Mouse (Mus musculus): Measurements from ENCODE around the gene Zfp467.

The Zfp467 gene

DNA sequence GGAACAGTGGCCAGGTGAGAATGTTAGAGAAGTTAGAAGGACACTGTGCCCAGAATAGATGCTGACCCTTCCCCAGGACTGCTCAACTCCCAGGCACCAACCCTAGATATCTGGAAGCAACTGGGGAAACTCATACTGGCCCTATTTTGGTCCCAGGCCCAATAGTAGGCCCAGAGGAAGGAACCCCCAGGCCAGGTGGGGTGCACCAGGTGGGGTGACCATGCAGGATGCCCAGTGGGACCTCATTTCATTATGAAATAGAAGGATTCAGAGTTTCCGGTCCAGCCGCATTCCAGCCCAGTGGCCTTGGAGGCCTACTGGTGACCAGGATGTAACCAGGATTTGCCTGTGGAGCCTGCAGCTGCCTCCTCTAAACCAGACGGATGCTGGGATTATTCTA, 1.3 kb upstream of the Zfp467 start:
- TF ChIP-seq GATA4 (IDR thresholded peaks at IDR 0.05; ENCODE audit: insufficient replicate concordance, low read length) = no peak

DNA sequence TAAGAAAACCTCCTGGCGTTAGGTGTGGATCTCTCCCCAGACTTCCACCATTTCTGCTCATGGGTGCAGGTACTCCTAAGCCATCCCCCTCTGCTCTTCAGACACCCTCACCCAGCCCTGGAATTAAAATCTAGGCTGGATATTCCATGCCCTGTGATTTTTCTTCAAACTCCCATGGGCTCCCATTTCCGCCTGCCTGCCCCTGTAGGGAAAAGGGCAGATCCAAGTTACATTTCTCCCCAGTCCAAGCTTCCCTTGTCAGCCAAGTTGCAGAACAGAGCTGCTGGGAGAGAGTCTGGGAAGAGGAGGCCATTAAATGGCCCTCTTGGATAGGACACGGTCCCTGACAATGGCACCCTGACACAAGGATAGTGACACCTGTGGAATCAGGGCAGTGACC, 631 bp upstream of the Zfp467 start:
- TF ChIP-seq GATA4 (IDR thresholded peaks at IDR 0.05; ENCODE audit: insufficient replicate concordance, low read length) = no peak

DNA sequence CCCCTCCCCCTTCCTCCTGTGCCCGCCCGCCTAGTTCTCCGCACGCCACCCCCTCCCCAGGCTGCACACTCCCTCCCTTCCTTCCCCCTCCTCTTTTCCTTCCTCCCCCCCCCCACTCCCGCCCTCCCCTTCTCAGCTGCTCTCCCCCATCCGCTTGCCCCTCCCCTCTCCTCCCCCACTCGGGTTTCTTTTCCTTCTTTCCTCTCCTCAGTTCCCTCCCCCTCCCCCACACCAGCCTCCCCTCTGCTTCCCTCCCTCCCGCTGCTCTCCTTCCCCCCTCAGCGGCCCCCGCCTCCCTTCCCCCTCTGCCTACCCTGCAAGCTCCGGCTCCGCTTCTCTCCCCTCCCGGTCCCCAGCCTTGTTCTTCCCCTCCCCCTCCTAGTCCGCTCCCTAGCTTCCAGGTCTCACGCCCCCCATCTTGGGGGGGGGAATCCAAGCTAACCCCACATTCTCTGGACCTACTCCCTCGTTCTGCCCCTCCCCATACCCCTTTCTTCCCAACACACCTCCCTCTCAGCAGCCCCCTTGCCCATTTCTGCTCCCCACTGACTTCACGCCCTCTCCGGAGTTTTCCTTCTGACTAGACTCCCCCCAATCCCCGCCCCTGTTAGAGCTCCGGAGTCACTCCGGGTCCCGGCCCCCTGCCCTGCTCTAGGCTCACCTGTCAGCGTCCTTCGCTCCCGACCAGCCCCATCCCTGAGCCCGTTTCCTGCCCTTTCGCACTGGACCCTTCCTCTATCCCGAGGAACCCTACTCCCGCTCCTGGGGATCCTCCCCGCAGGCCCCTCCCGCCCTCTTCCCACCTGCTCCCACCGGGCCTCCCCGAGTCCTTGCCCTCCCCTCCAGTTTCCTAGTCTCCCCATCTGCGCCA, 1.1 kb downstream of the Zfp467 start:
- no peak for TF ChIP-seq GATA4 (IDR thresholded peaks at IDR 0.05; ENCODE audit: insufficient replicate concordance, low read length)

DNA sequence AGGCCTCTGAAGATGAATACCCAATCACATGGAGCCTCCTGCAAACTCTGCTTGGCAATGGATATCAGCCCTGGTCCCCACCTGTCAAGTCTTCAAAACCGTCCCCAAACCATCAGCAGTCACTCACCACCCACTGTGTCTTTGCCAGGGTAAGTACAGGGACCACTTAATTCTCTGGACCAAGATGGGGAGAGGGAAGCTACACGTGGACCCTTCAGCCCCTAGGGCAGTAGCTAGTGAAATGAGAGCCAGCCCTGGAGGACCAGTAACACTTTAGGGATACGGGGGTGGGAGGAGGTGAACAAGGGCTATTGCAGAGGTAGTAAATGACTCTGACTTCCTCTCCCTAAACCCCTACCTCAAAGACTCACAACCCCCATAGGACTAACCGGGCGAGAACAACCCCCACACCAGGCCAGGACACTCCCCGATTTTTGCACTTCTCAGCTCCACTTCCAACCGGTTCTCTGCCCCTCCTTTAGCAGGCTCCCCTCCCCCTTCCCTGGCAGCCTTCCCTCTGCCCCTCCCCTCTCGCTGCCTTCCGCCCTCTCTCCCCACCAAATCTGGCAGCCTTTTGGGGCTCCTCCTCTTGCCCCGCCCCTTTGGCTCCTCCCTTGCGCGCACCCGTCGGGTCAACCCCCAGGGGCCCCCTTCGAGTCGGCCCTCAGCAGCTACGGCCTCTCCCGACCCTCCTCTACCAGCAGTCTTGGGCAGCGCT, 1.9 kb downstream of the Zfp467 start:
- TF ChIP-seq GATA4 (IDR thresholded peaks at IDR 0.05; ENCODE audit: insufficient replicate concordance, low read length) = no peak; the same call in 1 of the 2 replicates

DNA sequence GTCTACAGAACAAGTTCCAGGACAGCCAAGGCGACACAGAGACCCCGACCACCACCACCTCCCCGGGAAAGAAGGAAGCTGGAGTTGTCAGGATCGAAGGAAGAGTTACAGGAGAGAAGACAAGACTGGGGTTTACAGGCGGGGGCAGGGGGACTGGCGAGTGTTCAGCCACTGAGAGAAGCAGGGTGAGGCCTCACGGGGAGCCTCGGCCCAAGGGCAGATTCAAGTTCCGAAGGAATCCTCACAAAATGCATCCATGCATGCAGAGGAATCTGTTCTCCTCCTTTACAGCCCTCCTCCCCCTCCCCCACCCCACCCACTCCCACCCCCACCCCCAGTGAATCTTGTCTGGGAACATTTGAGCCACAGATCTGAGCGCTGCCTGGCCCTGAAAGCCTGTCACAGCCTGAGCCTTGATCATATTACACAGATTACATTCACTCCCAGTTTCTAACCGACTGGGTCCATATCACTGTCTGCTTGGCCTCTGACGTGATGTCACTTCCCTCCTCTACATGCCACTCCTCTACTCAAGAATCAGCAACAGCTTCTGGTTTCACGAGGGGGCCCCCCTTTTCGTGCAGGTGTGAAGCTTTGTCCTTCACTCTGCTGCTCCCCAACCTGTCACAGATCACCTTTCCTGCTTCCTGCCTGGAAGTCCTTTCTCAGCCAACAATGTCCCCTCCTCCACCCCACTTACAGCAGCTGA, 5.2 kb downstream of the Zfp467 start:
- no peak for TF ChIP-seq GATA4 (IDR thresholded peaks at IDR 0.05; ENCODE audit: insufficient replicate concordance, low read length)

DNA sequence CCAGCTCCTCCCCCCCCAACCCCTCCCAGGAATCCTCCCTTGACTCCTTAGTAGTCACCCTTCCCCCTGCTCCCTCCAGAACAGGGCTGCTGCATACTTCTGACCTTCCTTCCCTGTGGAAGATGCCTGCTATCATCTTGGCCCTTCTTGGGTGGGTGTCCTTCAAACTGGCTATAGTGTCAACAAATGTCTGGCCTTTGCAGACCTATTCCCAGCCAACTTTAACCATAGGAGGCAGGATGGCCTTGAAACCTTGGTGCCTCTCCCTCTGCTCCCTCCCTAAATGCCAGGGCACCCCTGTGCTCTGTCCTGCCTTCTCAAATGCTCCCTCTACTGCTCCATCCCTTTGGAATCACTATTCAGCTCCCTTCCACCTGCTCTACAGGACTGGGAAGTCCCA, 6.0 kb downstream of the Zfp467 start:
- TF ChIP-seq GATA4 (IDR thresholded peaks at IDR 0.05; ENCODE audit: insufficient replicate concordance, low read length) = no peak

DNA sequence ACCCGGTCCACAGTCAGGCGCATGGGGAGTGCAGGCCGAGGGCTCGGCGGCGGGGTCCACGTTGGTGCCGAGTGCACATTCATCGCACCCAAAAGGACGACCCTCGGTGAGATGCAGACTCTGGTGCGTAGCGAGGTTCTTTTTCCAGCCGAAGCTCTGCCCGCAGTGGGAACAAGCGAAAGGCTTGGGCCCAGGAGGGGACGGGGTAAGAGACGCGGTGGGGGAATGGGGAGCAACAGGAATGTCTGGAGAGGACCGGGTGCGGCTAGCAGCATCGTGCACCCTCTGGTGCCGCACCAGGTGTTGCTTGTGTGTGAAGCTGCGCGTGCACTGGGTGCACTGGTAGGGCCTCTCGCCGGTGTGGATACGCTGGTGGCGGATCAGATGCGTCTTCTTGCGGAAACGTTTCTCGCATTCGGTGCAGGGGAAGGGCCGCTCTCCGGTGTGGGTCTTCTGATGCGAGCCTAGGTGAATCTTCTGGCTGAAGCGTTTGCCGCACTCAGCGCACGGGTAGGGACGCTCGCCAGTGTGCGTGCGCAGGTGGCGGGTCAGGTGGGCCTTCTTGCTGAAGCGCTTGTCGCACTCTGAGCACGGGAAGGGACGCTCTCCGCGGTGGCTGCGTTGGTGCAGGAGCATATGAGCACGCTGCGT, 7.0 kb downstream of the Zfp467 start:
- no peak for TF ChIP-seq GATA4 (IDR thresholded peaks at IDR 0.05; ENCODE audit: insufficient replicate concordance, low read length)

DNA sequence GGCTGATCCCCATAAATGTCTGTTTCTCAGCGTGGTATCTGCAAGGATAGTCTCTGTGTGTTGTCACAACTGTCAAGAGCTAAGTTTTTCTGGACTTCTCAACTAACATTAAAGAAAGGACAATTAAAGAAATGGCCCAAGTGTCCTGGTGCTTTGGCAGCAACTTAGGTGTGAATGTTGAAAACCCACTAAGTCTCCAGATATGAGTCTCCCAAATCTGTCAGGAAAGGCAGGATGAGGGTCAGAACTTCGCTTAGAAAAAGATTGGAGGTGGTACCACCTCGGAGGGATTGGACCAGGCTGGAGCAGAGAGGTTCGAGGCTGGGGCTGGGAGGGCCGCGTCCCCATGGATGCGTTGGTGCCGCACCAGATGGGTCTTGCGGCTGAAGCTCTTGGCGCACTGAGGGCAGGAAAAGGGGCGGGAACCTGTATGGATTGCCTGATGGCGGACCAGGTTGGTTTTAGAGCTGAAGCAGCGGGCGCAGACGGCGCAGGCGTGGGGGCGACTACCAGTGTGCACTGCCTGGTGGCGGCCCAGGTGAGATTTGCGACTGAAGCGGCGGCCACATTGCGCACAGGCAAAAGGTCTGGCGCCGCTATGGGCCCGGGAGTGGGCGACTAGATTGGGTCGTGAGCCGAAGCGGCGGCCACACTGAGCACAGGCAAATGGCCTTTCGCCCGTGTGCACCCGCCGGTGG, 7.8 kb downstream of the Zfp467 start:
- no peak for TF ChIP-seq GATA4 (IDR thresholded peaks at IDR 0.05; ENCODE audit: insufficient replicate concordance, low read length)

DNA sequence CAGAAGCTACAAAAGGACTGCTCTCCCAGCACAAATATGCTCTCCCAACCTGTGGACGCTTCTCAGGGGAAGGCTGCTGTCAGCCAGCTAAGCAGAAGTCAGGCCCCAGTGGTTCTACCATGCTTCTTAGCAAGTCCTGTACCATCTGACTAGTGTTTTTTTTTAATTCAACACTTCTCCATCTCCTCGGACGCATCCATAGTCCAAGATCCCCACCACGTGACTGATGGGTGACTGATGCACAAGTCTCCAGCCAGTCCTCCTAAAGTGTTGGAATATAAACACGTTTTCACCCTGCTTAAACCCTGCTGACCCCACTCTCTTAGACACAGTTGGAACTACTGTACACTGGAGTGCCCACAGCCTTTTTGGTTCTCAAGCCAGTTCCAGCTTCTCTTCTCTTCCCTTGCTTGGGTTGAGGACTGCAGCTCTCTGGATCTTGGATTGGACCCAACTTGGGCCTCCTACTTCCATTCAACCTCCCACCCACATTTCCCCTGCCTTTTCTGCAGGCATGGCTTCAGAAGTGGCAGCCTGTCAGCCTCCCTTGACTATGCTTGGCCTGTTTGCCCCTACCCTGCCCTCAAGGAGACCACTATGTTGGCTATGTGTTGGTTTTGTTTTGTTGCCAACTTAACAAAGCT, 9.8 kb downstream of the Zfp467 start:
- no peak for TF ChIP-seq GATA4 (IDR thresholded peaks at IDR 0.05; ENCODE audit: insufficient replicate concordance, low read length)

DNA sequence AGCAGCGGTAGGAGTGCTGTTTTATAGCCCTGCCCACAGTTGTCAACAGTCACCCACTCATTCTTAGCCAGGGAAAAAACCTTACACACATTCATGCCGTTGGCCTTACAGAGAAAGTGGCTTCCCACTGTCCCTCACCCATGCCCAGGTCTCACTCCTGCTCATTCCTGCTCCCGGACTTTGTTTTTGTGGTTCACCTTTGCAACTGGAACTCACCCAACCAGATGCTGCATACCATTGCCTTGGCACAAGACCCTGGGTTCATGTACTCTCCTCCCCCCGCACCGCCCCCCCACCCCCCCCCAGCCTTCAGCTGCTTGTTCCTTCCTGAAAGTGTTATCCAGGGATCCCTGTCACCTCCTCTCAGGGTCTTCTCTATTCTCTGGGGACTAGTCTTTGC, 10.5 kb downstream of the Zfp467 start:
- no peak for TF ChIP-seq GATA4 (IDR thresholded peaks at IDR 0.05; ENCODE audit: insufficient replicate concordance, low read length)

DNA sequence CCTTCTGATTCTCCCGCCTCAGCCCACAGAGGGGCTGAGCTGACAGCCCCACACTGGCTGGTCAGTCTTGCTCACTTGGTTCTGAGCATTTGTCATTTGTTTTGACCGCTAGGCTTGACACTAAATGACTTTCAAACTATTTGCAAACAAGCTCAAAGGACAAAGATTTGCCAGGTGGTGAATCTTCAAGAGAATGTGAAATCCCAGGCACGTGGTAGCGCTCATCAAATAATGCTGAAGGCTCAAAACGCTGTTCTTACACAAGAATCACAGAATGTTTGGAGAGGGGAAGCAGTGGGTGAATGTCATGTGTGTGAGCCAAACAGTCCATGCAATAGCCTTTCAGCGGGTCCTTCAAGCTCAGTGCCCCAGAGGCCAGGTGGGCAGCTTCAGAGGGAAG, 11.0 kb downstream of the Zfp467 start:
- TF ChIP-seq GATA4 (IDR thresholded peaks at IDR 0.05; ENCODE audit: insufficient replicate concordance, low read length) = no peak

DNA sequence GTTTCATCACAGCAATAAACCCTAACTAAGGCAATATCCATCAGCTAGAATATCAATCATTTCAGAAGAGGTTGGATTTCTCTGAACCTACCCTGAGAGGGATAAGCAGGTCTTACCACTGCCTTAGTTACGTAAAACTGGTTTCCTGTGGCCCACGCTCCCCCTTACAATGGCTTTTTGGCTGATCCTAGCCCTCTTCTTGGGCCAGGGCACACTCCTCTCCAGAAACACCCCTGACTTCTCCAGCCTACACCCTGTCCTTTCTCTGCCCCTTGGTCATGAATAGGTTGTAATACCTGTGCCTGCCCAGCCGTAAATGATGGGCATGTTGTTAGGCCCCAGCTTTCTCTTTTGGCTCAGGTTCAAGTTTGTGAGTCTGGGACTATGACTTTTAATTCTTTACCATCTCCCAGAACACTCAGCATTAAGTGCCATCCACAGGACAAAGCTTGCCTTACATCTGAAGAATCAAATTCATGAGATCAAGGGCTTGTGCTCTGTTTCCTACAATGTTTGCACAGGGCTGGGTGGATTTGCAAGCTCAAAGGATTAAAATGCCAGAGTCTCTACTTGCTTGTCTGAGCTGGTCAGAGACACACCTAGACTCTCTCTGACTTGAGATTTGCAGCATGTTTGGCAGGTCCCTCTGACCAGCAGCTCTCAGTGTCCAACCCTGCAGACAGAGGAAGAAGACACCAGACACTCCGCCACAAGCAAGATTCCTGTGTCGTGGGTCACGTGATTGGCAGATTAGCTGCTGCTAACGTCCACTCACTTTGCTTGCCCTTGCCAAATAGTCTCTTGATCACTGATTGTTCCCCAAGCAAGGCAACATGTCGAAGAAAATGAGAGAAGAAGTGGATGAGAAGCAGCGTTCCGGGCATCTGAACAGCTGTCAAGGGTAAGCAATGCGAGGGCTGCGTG, 12.5 kb downstream of the Zfp467 start:
- TF ChIP-seq GATA4 (IDR thresholded peaks at IDR 0.05; ENCODE audit: insufficient replicate concordance, low read length) = no peak

DNA sequence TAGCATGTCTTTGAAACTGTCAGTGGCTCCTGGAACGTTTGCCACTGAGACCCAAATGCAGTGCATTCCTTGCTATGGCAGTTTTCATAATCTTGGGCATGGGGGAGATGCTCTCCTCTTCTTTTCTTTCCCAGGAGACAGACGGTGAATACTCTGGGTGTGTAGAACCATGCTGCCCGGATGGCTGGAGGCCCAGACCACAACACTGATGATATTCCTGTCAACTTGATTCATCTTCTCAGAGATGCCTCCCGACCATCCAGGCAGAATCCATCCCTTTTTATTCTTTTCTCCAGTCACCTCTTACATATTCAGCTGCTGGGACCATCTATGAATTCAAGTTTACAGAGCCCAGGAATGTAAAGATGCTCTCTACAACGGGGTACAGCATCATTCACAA, 14.9 kb downstream of the Zfp467 start:
- TF ChIP-seq GATA4 (IDR thresholded peaks at IDR 0.05; ENCODE audit: insufficient replicate concordance, low read length) = no peak

Measured in liver, adult (tissue).